Mouse (Mus musculus) adrenal gland, postnatal 4 days (tissue): ENCODE measurements at regions not wholly inside any gene's neighbourhood (a gene's known extent, or its start where the extent isn't known, plus 50 kb on each side); places are given as distances from the start of the nearest gene placed in this dataset.
"Not testable (repeated sequence)": the region's sequence is repeated elsewhere in the genome, so short reads cannot be mapped to it uniquely, and the experiment has no call there.

Experiments used
- DNase-seq, 2 experiments: peaks; one replicate each; pipeline ENCODE4 v3.0.0; 2021 to 2022; ENCODE audit warnings: low spot score in 2 of 2, mixed read lengths in 2 of 2

GRCm38 (mm10) chr8:42442786-42443185 lies 698.5 kb downstream of the Triml1 start:
- DNase-seq = no peak

GRCm38 (mm10) chr8:42402632-42403031 lies 738.7 kb downstream of the Triml1 start:
- no peak for DNase-seq

- DNase-seq = no peak
These were observed 744.4 kb downstream of the Triml1 start for GRCm38 (mm10) chr8:42396886-42397285.

- no peak for DNase-seq
These were observed 752.5 kb downstream of the Triml1 start for GRCm38 (mm10) chr8:42388816-42389215.

GRCm38 (mm10) chr8:42348073-42348603 lies 793.1 kb downstream of the Triml1 start:
- DNase-seq = no peak

- DNase-seq = no peak
These were observed 806.6 kb downstream of the Triml1 start for GRCm38 (mm10) chr8:42334708-42335107.

GRCm38 (mm10) chr8:42324663-42325062 lies 816.6 kb downstream of the Triml1 start:
- no peak for DNase-seq

DNA sequence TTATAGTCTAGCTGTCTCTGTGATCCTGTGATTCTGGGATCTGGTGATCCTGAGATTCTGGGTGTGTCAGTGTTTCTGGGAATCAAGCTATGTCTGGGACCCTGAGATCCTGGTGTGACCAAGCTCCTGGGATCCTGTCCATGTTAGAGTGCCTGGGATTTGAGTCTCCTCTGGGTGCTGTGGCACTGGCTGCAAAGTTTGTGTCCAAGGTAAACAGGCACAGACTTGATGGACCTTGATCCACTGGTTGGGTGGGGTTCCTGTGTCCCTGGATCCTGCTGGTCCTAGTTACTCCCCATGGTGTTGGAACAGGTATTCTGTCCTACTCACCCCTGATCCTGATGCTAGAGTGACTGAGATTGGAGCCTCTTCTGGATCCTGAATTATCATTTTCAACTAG lies 818.4 kb downstream of the Triml1 start:
- DNase-seq = no peak

GRCm38 (mm10) chr8:42311060-42311459 lies 830.2 kb downstream of the Triml1 start:
- no peak for DNase-seq

DNA sequence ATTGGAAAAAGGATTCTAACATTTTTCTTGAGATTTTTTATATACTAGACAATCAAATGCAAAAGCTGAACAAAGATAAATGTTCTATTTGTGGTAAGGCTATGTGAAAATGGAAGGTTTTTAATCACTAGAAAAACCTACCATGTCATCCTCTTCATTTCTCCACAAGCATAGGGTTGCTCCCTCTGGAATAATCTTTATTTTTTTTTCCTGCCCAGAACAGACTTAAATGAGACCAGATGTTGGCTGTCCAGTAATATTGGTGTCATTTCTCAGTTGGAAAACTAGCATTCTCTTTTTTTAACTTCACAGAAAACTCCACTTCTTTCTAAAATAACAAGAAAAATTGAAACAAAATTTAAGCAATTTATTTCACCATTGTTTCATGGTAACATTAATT lies 849.9 kb downstream of the Triml1 start:
- no peak for DNase-seq

- DNase-seq = no peak
These were observed 859.3 kb downstream of the Triml1 start for GRCm38 (mm10) chr8:42282011-42282410.

DNA sequence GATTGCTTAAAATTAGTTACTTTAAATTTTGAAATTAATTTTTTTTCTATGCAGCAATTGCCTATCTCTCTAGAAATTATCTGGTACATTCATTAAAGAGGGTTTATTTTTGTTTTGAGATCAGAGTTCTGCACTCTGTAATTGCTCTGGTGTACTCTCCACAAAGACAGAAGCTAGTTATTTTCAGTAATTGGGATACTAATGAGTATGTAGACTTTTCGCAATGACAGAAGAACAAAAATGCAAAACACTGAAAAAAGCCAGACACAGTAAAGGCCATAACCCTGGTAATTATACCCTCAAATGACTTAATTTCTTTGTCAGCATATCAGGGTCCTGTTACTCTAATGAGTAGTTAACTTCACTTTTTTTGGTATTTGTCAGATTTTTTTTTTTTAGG lies 836.5 kb upstream of the Frg1 start:
- DNase-seq = no peak

- not testable (repeated sequence) for DNase-seq
These were observed 825.4 kb upstream of the Frg1 start for GRCm38 (mm10) chr8:42242321-42242720.

- DNase-seq = no peak
These were observed 803.2 kb upstream of the Frg1 start for GRCm38 (mm10) chr8:42219857-42220600.

GRCm38 (mm10) chr8:42210943-42211342 lies 794.1 kb upstream of the Frg1 start:
- DNase-seq = no peak

DNA sequence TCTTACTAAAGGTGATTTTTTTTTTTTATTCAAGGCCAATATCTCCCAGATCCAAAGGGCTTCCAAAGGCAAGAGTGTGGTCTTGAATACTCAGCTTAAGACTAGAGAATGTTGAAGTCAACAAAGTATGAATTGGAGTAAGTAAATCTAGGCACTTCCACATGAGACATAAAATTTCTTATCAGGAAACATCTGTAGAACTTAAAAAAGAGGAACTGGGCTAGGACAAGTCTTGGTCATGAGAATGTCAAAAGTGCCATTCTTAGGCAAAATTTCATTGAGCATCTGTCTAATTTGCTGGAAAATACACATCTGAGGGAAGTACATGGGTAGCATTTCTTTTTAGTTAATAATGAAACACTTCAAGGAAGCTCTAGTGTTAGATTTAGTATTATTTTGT lies 793.1 kb upstream of the Frg1 start:
- no peak for DNase-seq

GRCm38 (mm10) chr8:42197257-42197656 lies 780.4 kb upstream of the Frg1 start:
- DNase-seq = no peak

DNA sequence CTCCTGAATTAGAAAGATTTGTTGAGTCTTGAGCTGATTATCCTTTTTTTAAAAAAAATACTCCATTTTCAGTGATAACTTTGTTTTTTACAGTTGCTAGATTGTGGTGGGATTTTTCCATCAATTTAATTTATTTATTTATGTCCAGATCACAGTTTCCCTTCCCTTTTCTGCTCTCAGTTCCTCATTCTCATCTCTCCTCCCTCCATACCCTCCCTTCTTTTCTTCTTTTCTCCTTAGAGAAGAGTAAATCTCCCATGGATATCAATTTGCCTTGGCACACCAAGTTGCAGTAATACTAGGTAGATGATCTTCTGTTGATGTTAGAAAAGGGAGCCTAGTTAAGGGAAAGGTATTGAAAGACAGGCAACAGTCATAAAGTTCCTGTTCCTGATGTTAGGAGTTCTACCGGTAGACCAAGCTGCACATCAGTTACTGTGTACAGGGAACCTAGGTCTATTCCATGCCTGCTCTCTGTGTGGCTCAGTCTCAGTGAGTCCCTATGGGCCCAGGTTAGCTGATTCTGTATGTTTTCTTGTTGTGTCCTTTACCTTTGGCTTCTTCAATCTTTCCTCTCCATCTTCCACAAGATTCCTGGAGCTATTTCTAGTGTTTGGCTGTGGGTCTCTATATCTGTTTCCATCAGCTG lies 777.2 kb upstream of the Frg1 start:
- DNase-seq = no peak

GRCm38 (mm10) chr8:42187083-42187482 lies 770.2 kb upstream of the Frg1 start:
- DNase-seq = no peak

DNA sequence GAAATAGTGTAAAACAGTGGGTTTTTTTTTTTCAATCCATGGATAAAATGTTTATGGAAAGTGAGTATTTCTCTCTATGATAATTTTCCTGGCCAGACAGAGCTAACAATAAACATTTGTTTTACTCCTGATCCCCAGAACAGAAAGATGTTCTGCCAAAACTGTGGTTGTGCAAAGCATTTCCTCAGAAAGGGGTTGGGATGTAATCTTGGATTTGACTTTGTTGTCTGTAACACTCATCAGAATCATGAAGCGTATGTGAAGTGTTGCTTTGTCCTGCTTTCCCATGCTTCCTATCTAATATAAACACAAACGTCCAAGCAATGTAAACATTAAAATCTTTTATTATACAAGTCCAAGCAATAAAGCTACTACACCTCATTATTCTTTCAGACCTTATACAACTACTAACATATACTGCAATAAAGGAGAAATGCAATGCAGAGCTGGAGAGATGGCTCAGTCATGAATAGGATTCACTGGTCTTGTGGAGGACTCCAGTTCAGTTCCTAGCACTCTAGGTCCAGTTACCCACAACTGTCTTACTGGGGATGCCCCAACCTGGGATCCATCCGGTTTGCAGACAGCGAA lies 766.5 kb upstream of the Frg1 start:
- DNase-seq = no peak

DNA sequence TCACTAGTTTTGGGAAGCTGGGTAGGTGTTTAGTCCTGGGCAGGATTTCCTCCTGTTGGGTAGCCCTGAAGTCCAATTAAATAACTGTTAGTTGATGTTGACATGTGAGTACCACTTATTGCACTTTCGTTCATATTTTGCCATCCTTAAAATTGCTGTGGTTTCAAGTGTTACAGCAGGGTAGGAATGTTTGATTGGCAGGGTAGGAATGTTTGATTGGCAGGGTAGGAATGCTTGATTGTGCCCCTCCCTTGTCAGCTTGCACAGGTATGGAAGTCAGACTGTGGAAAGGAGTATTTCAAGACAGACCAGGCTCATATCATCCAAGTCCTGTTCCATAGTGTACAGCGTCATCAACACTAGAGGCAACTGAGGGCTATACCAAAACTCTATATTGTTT lies 745.6 kb upstream of the Frg1 start:
- no peak for DNase-seq

GRCm38 (mm10) chr8:42157006-42157405 lies 740.1 kb upstream of the Frg1 start:
- DNase-seq = no peak
